Mouse (Mus musculus) CH12.LX (cell line): ENCODE data around the gene Zdhhc11.

Source experiments
- CTCF ChIP-seq, 2 experiments: IDR thresholded peaks in 1 of 2; conservative IDR thresholded peaks in 1 of 2; 2 replicates each; pipeline ENCODE4 v1.5.1; 2011 to 2012; ENCODE audit warnings: low read depth in 2 of 2, low read length in 2 of 2, improper control_type of control experiment in 1 of 2, inconsistent platforms in 1 of 2, mild to moderate bottlenecking in 1 of 2, moderate library complexity in 1 of 2
- SIN3A ChIP-seq: IDR thresholded peaks from 2 replicates; pipeline ENCODE4 v1.6.1; 2012; ENCODE audit warnings: low read length, improper control_type of control experiment, inconsistent platforms

GRCm38 (mm10) chr13:74008948-74009718, 45.5 kb downstream of the Zdhhc11 start, which contains the start of gene Tppp:
- TF ChIP-seq SIN3A = peak; percentile 63
- no peak for TF ChIP-seq CTCF (conservative IDR thresholded peaks at IDR 0.05 in 1 of 2, IDR thresholded peaks at IDR 0.05 in 1 of 2; ENCODE audit: low read depth in 2 of 2, low read length in 2 of 2)
